Mouse (Mus musculus): Measurements from ENCODE around the gene Npy4r.

DNA sequence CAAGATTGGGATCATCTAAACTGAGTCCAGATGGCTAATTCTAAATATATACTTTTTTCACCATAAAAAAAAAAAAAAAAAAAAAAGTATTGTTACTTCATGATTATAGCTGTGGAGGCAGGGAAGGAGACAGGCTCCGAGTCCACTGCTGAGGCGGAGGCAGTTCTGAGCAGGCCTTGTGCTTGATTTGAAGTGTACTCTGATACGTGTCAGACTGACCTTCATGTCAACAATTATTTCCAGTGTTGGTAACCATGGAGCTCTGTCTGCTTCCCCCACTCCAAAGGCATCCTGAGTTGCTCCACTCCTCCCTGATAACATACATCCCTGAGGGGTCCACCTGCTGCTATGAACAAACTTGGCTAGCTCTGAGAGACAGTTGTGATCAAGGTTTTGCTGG, 18.8 kb upstream of the Npy4r start:
- TF ChIP-seq CTCF (IDR thresholded peaks at IDR 0.05; ENCODE audit: low read depth): no peak
- no peak for TF ChIP-seq EP300 (IDR thresholded peaks at IDR 0.05; ENCODE audit: low read depth)
